Mouse (Mus musculus) gastrocnemius, postnatal 10 days (tissue): ENCODE measurements at regions not wholly inside any gene's neighbourhood (a gene's known extent, or its start where the extent isn't known, plus 50 kb on each side); places are given as distances from the start of the nearest gene placed in this dataset.

ENCODE experiments used
- DNase-seq: peaks from one replicate; pipeline ENCODE4 v3.0.0; 2021; ENCODE audit warnings: mixed read lengths

GRCm38 (mm10) chr1:169332165-169332564, 199.1 kb downstream of the Nuf2 start:
- no peak for DNase-seq

GRCm38 (mm10) chr1:169313241-169313640, 218.0 kb downstream of the Nuf2 start:
- DNase-seq = no peak

GRCm38 (mm10) chr1:169283440-169283839, 247.8 kb downstream of the Nuf2 start:
- DNase-seq = no peak

GRCm38 (mm10) chr1:169270750-169271149, 260.5 kb downstream of the Nuf2 start:
- DNase-seq = no peak

GRCm38 (mm10) chr1:169263984-169264660, 267.1 kb downstream of the Nuf2 start:
- no peak for DNase-seq

GRCm38 (mm10) chr1:169254250-169254937, 276.9 kb downstream of the Nuf2 start:
- DNase-seq = no peak

- no peak for DNase-seq
Observed at GRCm38 (mm10) chr1:169252189-169252588, 279.1 kb downstream of the Nuf2 start.

- no peak for DNase-seq
Observed at GRCm38 (mm10) chr1:169249021-169249420, 282.2 kb downstream of the Nuf2 start.

GRCm38 (mm10) chr1:169240377-169240776, 290.9 kb downstream of the Nuf2 start:
- DNase-seq = no peak

GRCm38 (mm10) chr1:169238671-169239090, 292.6 kb downstream of the Nuf2 start:
- no peak for DNase-seq

GRCm38 (mm10) chr1:169235276-169235681, 296.0 kb downstream of the Nuf2 start:
- no peak for DNase-seq

GRCm38 (mm10) chr1:169233368-169233767, 297.9 kb downstream of the Nuf2 start:
- no peak for DNase-seq

GRCm38 (mm10) chr1:169230097-169230496, 301.2 kb downstream of the Nuf2 start:
- DNase-seq = no peak

- no peak for DNase-seq
Observed at GRCm38 (mm10) chr1:169224431-169224830, 306.8 kb downstream of the Nuf2 start.

- DNase-seq = no peak
Observed at GRCm38 (mm10) chr1:169187658-169188057, 343.6 kb downstream of the Nuf2 start.

GRCm38 (mm10) chr1:169170405-169170804, 360.9 kb downstream of the Nuf2 start:
- DNase-seq = no peak

- no peak for DNase-seq
Observed at GRCm38 (mm10) chr1:169168033-169168432, 363.2 kb downstream of the Nuf2 start.

GRCm38 (mm10) chr1:169166041-169166850, 365.0 kb downstream of the Nuf2 start:
- no peak for DNase-seq

- no peak for DNase-seq
Observed at GRCm38 (mm10) chr1:169160858-169161257, 370.4 kb downstream of the Nuf2 start.

GRCm38 (mm10) chr1:169160220-169160619, 371.0 kb downstream of the Nuf2 start:
- DNase-seq = no peak

GRCm38 (mm10) chr1:169159786-169160185, 371.5 kb downstream of the Nuf2 start:
- DNase-seq = no peak

- DNase-seq = no peak
Observed at GRCm38 (mm10) chr1:169157496-169157895, 373.8 kb downstream of the Nuf2 start.

- DNase-seq = no peak
Observed at GRCm38 (mm10) chr1:169156875-169157274, 374.4 kb downstream of the Nuf2 start.
